Mouse (Mus musculus): ENCODE measurements around the gene Myrip. TPM values are rescaled to one million over a fixed set of nuclear protein-coding genes. Genes with fewer than 3 reads are reported as not detected.
A peak's percentile ranks its signal among the peaks of the same experiment; 100 is the strongest.

Myrip gene
- polyA plus RNA-seq, 1 experiment from 2014 or later = 0.94 TPM

DNA sequence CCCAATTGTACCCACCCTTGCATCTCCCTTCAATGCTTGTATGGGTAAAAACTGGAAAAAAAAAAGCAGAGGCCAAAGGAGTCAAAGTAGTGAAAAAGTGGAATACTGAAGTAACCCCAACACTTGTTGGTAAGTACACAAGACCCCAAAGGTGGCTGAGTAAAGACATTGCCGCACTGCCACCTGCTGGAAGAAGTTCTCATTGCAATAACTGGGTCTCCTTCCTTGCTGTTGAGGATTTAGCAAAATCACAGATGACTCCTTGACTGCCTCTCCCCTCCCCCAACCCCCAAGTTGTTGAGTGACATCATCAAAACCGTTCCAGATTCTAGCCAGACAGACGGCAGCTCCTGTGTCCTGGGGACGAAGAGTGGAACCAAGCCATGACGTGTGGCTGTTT lies 124.5 kb downstream of the Myrip start:
- H3K36me3 ChIP-seq (ENCODE audit: control insufficient read depth, insufficient read depth, low read length) = no peaks in the 10 kb centered on the region
- no peaks in the 10 kb centered on the region for H3K27me3 ChIP-seq (replicated peaks; ENCODE audit: control insufficient read depth, insufficient read depth, low read length)
- no peak overlapping the region for H3K4me2 ChIP-seq (ENCODE audit: low read depth, low read length)
- no peak overlapping the region for H3K9ac ChIP-seq (ENCODE audit: low read depth, low read length)
- no peak overlapping the region for H3K4me3 ChIP-seq (ENCODE audit: low read length)
- no peaks in the 10 kb centered on the region for H3K4me1 ChIP-seq (ENCODE audit: control insufficient read depth, insufficient read depth, low read length)
- no peak overlapping the region for H3K27ac ChIP-seq (ENCODE audit: low read length)
- ATAC-seq = no peak
- H3K9me3 ChIP-seq (ENCODE audit: control insufficient read depth, low read length) = no peaks in the 10 kb centered on the region
- 42% methylated on average over 5 of the region's 5 CpGs for WGBS

GRCm38 (mm10) chr9:120428181-120428580 lies 126.9 kb downstream of the Myrip start:
- H3K27ac ChIP-seq (ENCODE audit: low read length) = no peak overlapping the region
- no peaks in the 10 kb centered on the region for H3K9me3 ChIP-seq (ENCODE audit: control insufficient read depth, low read length)
- H3K9ac ChIP-seq (ENCODE audit: low read depth, low read length) = no peak overlapping the region
- no peaks in the 10 kb centered on the region for H3K4me1 ChIP-seq (ENCODE audit: control insufficient read depth, insufficient read depth, low read length)
- no peaks in the 10 kb centered on the region for H3K27me3 ChIP-seq (replicated peaks; ENCODE audit: control insufficient read depth, insufficient read depth, low read length)
- WGBS = 58% methylated on average over 6 of the region's 6 CpGs
- no peak overlapping the region for H3K4me2 ChIP-seq (ENCODE audit: low read depth, low read length)
- H3K4me3 ChIP-seq (ENCODE audit: low read length) = no peak overlapping the region
- H3K36me3 ChIP-seq (ENCODE audit: control insufficient read depth, insufficient read depth, low read length) = no peaks in the 10 kb centered on the region
- no peak for ATAC-seq

DNA sequence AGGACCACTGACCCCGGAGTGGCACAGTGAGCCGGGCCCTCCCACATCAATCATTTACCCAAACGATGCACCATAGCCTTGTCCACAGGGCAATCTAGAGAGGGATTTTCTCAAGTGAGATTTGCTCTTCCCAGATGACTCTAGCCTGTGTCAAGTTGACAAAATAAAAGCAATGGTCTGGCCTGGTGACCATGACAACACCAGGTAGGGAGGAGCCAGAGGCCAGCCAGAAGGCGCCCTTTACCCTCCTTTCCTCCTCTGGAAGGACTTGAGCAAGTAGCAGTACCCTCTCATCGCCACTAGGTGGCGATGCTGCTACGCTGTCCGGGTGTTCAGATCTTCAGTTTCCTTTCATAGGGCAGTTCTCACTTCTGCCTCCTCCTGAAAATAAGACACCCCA lies 132.4 kb downstream of the Myrip start:
- ATAC-seq = peak; percentile 79
- no peak overlapping the region for H3K4me3 ChIP-seq (ENCODE audit: low read length)
- no peaks in the 10 kb centered on the region for H3K9me3 ChIP-seq (ENCODE audit: control insufficient read depth, low read length)
- 17% methylated on average over 8 of the region's 8 CpGs for WGBS
- H3K4me2 ChIP-seq (ENCODE audit: low read depth, low read length) = no peak overlapping the region
- H3K36me3 ChIP-seq (ENCODE audit: control insufficient read depth, insufficient read depth, low read length) = no peaks in the 10 kb centered on the region
- H3K27ac ChIP-seq (ENCODE audit: low read length) = no peak overlapping the region
- H3K4me1 ChIP-seq (ENCODE audit: control insufficient read depth, insufficient read depth, low read length) = no peaks in the 10 kb centered on the region
- H3K9ac ChIP-seq (ENCODE audit: low read depth, low read length) = no peak overlapping the region
- H3K27me3 ChIP-seq (replicated peaks; ENCODE audit: control insufficient read depth, insufficient read depth, low read length) = no peaks in the 10 kb centered on the region

- H3K27ac ChIP-seq (ENCODE audit: low read length) = no peak overlapping the region
- H3K4me1 ChIP-seq (ENCODE audit: control insufficient read depth, insufficient read depth, low read length) = no peaks in the 10 kb centered on the region
- H3K4me3 ChIP-seq (ENCODE audit: low read length) = no peak overlapping the region
- no peak overlapping the region for H3K9ac ChIP-seq (ENCODE audit: low read depth, low read length)
- ATAC-seq = no peak
- WGBS = 57% methylated on average over 8 of the region's 8 CpGs
- H3K4me2 ChIP-seq (ENCODE audit: low read depth, low read length) = no peak overlapping the region
- no peaks in the 10 kb centered on the region for H3K9me3 ChIP-seq (ENCODE audit: control insufficient read depth, low read length)
- no peaks in the 10 kb centered on the region for H3K36me3 ChIP-seq (ENCODE audit: control insufficient read depth, insufficient read depth, low read length)
- no peaks in the 10 kb centered on the region for H3K27me3 ChIP-seq (replicated peaks; ENCODE audit: control insufficient read depth, insufficient read depth, low read length)
Measured at GRCm38 (mm10) chr9:120435841-120436240, 134.5 kb downstream of the Myrip start.

- H3K4me1 ChIP-seq (ENCODE audit: control insufficient read depth, insufficient read depth, low read length) = no peaks in the 10 kb centered on the region
- no peak overlapping the region for H3K4me2 ChIP-seq (ENCODE audit: low read depth, low read length)
- H3K36me3 ChIP-seq (ENCODE audit: control insufficient read depth, insufficient read depth, low read length) = no peaks in the 10 kb centered on the region
- H3K4me3 ChIP-seq (ENCODE audit: low read length) = no peak overlapping the region
- WGBS = 80% methylated on average over 2 of the region's 2 CpGs
- no peak overlapping the region for H3K9ac ChIP-seq (ENCODE audit: low read depth, low read length)
- H3K27ac ChIP-seq (ENCODE audit: low read length) = no peak overlapping the region
- no peak for ATAC-seq
- H3K9me3 ChIP-seq (ENCODE audit: control insufficient read depth, low read length) = no peaks in the 10 kb centered on the region
- no peaks in the 10 kb centered on the region for H3K27me3 ChIP-seq (replicated peaks; ENCODE audit: control insufficient read depth, insufficient read depth, low read length)
Measured at GRCm38 (mm10) chr9:120436854-120437253, 135.5 kb downstream of the Myrip start.

GRCm38 (mm10) chr9:120437266-120437876 lies 136.1 kb downstream of the Myrip start:
- ATAC-seq = no peak
- Histone ChIP-seq H3K4me3 (ENCODE audit: low read length) (no peak overlapping the region), H3K9ac (ENCODE audit: low read depth, low read length) (no peak overlapping the region), H3K4me1 (ENCODE audit: control insufficient read depth, insufficient read depth, low read length) (no peaks in the 10 kb centered on the region), H3K27me3 (replicated peaks; ENCODE audit: control insufficient read depth, insufficient read depth, low read length) (no peaks in the 10 kb centered on the region), H3K9me3 (ENCODE audit: control insufficient read depth, low read length) (no peaks in the 10 kb centered on the region), H3K4me2 (ENCODE audit: low read depth, low read length) (no peak overlapping the region), H3K27ac (ENCODE audit: low read length) (no peak overlapping the region), H3K36me3 (ENCODE audit: control insufficient read depth, insufficient read depth, low read length) (no peaks in the 10 kb centered on the region)
- WGBS = 78% methylated on average over 6 of the region's 6 CpGs

DNA sequence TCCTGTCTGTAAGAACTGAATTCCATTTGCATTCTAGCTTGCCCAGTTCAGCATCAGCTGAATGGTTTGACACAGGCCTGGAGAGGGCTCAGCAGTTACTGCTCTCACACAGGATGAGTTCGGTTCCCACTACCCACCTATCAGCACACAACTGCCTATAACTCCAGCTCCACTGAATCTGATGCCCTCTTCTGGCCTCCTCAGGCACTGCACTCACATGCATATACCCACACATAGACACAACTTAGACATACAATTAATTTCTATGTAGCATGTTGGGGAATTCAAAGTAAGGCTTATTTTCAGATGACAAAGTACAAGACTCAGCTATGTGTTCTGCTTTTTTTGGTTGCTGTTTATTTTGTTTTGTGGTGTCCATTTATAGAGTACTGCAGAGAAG lies 137.0 kb downstream of the Myrip start:
- Histone ChIP-seq H3K9ac (ENCODE audit: low read depth, low read length) (no peak overlapping the region), H3K27ac (ENCODE audit: low read length) (no peak overlapping the region), H3K9me3 (ENCODE audit: control insufficient read depth, low read length) (no peaks in the 10 kb centered on the region), H3K36me3 (ENCODE audit: control insufficient read depth, insufficient read depth, low read length) (no peaks in the 10 kb centered on the region), H3K4me2 (ENCODE audit: low read depth, low read length) (no peak overlapping the region), H3K27me3 (replicated peaks; ENCODE audit: control insufficient read depth, insufficient read depth, low read length) (no peaks in the 10 kb centered on the region), H3K4me1 (ENCODE audit: control insufficient read depth, insufficient read depth, low read length) (no peaks in the 10 kb centered on the region), H3K4me3 (ENCODE audit: low read length) (no peak overlapping the region)
- no peak for ATAC-seq
- 95% methylated on average over 1 of the region's 1 CpGs for WGBS

- Histone ChIP-seq H3K36me3 (ENCODE audit: control insufficient read depth, insufficient read depth, low read length) (no peaks in the 10 kb centered on the region), H3K9me3 (ENCODE audit: control insufficient read depth, low read length) (no peaks in the 10 kb centered on the region), H3K9ac (ENCODE audit: low read depth, low read length) (no peak overlapping the region), H3K27me3 (replicated peaks; ENCODE audit: control insufficient read depth, insufficient read depth, low read length) (no peaks in the 10 kb centered on the region), H3K4me2 (ENCODE audit: low read depth, low read length) (no peak overlapping the region), H3K4me1 (ENCODE audit: control insufficient read depth, insufficient read depth, low read length) (no peaks in the 10 kb centered on the region), H3K27ac (ENCODE audit: low read length) (no peak overlapping the region), H3K4me3 (ENCODE audit: low read length) (no peak overlapping the region)
- WGBS = 76% methylated on average over 1 of the region's 1 CpGs
- no peak for ATAC-seq
Measured at GRCm38 (mm10) chr9:120438781-120439180, 137.5 kb downstream of the Myrip start.

- Histone ChIP-seq H3K4me2 (ENCODE audit: low read depth, low read length) (no peak overlapping the region), H3K27me3 (replicated peaks; ENCODE audit: control insufficient read depth, insufficient read depth, low read length) (no peaks in the 10 kb centered on the region), H3K36me3 (ENCODE audit: control insufficient read depth, insufficient read depth, low read length) (no peaks in the 10 kb centered on the region), H3K4me1 (ENCODE audit: control insufficient read depth, insufficient read depth, low read length) (no peaks in the 10 kb centered on the region), H3K4me3 (ENCODE audit: low read length) (no peak overlapping the region), H3K9ac (ENCODE audit: low read depth, low read length) (no peak overlapping the region), H3K9me3 (ENCODE audit: control insufficient read depth, low read length) (no peaks in the 10 kb centered on the region), H3K27ac (ENCODE audit: low read length) (no peak overlapping the region)
- whole genome bisulfite sequencing = 75% methylated on average over 9 of the region's 9 CpGs
- no peak for ATAC-seq
Measured at GRCm38 (mm10) chr9:120444642-120445041, 143.3 kb downstream of the Myrip start.

DNA sequence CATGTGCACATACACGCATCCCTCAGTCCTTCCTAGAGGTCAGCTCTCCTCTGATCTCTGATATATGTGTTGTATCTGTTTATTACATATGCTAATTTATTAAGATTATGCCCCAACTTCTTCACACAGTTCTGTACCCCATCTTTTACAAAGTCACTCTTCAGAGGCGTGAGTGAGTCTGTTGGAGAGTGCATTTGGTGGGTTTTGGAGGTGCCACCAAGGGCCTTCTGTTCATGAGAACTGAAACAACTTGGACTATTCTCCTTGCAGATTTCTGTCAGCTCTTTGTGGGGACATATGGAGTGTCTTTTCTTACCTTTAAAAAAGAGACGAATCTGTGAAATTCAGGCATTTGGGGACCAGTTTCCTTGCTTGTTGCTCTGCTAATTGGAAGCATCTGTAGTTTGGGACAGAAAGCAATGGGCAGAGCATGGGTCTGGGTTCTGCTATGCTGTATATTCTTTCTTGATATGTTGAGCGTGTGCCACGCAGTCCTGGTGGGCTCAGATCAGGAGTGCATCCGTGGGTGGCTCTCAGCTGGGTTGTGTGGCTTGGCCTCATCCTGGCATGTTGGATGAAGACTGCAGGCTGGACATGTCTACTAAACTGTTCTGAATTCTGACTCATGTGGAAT lies 148.5 kb downstream of the Myrip start:
- WGBS = 81% methylated on average over 6 of the region's 6 CpGs
- Histone ChIP-seq H3K9me3 (ENCODE audit: control insufficient read depth, low read length) (no peaks in the 10 kb centered on the region), H3K9ac (ENCODE audit: low read depth, low read length) (no peak overlapping the region), H3K4me2 (ENCODE audit: low read depth, low read length) (no peak overlapping the region), H3K36me3 (ENCODE audit: control insufficient read depth, insufficient read depth, low read length) (no peaks in the 10 kb centered on the region), H3K4me1 (ENCODE audit: control insufficient read depth, insufficient read depth, low read length) (no peaks in the 10 kb centered on the region), H3K4me3 (ENCODE audit: low read length) (no peak overlapping the region), H3K27ac (ENCODE audit: low read length) (no peak overlapping the region), H3K27me3 (replicated peaks; ENCODE audit: control insufficient read depth, insufficient read depth, low read length) (no peaks in the 10 kb centered on the region)
- ATAC-seq = no peak
